Mouse (Mus musculus) megakaryocyte, embryonic 14.5 days (primary cell): ENCODE data around the gene Mthfd1l.

Experiments used
- FLI1 ChIP-seq: IDR thresholded peaks from 2 replicates; pipeline ENCODE4 v1.6.1; 2012; ENCODE audit warnings: low read length, inconsistent platforms, mixed read lengths
- GATA1 ChIP-seq: IDR thresholded peaks from 3 replicates; pipeline ENCODE4 v1.6.1; 2012; ENCODE audit warnings: mixed read lengths, low read length, inconsistent platforms, borderline replicate concordance

- no peak for TF ChIP-seq GATA1
- no peak for TF ChIP-seq FLI1
These were observed 159.8 kb downstream of the Mthfd1l start for GRCm38 (mm10) chr10:4132735-4133134.
